Mouse (Mus musculus): ENCODE results near the gene Ubtf. TPM values are rescaled to one million over a fixed set of nuclear protein-coding genes. Genes with fewer than 3 reads are reported as not detected.

Gene Ubtf
- total RNA-seq, 2 experiments from 2014 or later = 35.4 to 42.6 TPM

DNA sequence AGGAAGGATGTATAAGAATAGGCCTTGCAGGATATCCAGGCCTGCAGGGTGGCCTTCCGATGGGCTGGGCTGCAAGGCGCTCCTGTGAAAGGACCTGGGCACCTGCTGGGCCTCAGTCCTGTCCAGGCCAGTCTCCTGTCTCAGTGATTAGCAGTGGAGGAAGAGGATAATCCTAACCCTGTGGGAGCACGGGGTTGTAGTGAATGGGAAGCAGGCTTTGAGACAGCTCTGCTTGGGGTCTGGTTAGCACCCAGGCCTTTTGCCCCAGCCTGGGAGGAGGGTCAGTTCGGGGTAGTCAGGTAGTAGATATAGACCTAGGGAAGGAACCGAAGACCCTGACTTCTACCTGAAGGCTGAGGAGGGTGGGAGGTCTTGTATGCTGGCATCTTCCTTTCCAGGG lies 28.1 kb upstream of the Ubtf start:
- no peak for DNase-seq (ENCODE audit: low spot score)

DNA sequence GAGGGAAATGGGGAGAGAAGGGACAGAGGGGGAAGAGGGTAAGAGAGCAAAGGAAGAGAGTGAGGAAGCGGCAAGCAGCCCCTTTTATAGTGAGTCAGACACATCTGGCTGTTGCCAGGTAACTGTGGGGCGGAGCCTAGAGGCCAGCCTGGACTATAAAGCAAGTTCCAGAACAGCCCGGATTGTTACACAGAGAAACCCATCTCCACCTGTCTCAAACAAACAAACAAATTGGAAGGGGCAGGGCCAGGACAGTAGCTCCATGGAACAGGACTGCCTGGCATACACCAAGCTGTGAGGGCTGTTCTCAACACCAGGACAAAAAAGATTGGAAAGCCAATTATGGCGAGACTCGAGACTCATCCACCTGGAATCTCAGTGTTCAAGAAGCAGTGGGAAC lies 27.4 kb upstream of the Ubtf start:
- DNase-seq (ENCODE audit: low spot score) = no peak

DNA sequence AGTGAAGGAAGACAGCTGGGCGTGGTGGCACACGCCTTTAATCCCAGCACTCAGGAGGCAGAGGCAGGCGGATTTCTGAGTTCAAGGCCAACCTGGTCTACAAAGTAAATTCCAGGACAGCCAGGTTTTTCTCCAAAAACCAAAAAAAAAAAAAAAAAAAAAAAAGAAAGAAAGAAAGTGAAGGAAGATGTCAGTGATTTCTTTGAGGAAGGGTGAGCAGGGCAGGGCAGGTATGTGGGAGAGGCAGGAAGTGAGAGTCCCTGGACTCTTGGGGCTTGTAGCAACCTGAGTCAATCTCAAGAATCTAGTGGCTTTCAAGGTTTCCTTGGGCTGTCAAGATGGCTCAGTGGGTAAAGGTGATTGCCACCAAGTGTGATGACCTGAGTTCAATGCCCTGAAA lies 24.9 kb upstream of the Ubtf start:
- DNase-seq (ENCODE audit: low spot score) = no peak

DNA sequence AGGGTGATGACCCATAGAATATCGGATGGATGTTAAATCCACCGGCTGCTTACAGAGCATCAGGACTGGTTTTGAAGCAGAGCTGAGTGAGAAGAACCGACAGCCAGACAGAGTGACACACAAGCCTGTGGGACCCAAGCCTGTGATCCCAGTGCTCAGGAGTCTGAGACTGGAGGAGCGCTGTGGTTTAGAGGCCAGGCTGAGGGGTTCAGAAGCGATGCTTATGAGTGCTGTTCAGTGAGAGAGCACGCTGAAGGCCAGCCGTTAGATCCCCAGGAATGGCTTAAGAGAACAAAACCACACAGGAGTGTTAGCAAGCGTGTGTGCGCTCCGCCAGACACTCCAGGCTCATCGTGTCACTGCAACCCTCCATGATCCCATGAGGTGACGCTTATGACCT lies 23.2 kb upstream of the Ubtf start:
- DNase-seq (ENCODE audit: low spot score) = no peak

DNA sequence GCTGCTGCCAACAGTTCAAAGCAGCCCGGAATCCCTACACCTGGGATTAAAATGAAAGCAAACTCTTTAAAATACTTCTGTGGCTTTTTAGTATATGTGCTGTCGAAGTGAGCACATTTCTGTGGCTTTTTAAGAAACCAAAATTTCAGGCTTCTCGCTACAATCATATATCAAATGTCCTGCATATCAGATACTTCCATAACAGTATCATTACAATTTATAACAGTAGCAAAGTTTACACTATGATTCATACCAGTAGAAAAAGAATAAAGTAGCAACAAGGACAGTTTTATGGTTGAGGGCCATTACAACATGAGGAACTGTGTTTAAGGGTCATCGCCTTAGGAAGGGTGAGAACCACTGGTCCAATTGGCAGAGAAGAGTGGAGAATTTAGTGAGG lies 21.6 kb upstream of the Ubtf start:
- no peak for DNase-seq (ENCODE audit: low spot score)

DNA sequence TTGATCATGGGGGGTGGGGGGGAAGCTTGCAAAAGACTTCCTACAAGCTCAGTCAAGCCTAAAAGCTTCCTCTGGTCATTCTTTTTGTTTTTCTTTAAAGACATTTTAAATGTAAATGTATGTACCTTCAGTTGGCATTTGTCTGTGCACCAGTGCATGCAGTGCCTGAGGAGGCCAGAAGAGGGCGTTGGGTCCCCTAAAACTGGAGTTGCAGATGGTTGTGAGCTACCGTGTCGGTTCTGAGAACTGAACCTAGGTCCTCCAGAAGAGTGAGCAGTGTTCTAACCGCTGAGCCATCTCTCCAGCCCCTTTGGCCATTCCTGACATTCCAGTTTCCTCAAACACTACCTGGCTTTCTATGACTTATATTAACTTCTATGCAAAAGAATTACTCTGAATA lies 20.1 kb upstream of the Ubtf start:
- DNase-seq (ENCODE audit: low spot score) = no peak

DNA sequence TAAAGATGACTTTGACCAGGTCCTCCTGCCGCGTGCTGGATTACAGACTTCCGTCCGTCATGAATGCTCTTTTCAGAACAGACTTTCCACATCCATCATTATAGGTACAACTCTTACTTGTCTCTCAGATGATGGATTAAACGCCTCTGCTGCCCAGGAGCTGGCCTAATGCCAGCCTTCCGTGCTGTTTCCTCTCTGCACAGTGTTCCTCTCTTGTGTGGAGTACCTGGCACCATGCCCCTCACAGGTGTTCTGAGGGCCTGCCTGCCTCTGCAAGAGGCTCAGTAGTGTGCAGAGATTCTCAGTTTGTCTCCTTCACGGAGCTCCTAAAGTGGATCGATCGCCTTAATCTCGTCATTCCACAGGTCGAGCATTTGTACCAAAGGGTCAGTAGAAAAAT lies 19.7 kb upstream of the Ubtf start:
- no peak for DNase-seq (ENCODE audit: low spot score)

DNA sequence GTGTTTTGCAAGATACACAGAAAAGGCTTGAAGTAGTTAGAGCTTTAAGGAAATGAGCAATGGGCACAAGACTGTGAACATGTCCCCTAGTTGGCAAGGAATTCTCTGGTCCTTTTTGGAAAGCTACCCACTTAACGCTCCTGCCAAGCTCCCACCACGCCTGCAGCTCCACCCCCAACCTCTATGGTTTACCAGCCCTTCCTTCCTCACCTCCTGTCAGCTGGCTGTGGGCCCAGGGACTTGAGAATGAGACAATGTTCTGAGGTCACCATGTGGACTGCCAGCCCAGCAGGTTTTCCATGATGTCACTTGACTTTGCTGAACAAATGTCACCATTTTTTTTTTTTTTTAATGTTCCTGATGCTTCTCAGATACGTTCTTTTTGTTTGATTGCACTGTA lies 19.0 kb upstream of the Ubtf start:
- DNase-seq (ENCODE audit: low spot score) = peak; percentile 56

DNA sequence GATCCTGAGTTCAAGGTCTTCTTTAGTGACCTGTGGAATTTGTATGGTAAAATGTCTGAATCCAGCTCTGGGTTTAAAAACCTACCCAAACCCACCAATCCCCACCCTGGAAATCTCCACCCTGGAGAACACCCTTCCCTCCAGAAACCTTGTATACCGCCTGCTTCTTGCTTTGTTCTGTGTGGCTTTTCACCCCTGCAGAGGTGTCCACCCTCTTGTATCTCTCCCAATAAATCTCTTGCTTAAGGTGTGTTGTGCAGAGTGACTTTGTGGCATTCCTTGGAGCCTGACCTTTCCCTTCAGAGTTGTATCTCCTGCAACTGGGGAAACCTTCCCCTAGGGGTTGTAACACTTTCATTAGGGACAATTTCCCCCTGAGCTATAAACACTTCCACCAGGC lies 18.4 kb upstream of the Ubtf start:
- DNase-seq (ENCODE audit: low spot score) = no peak

DNA sequence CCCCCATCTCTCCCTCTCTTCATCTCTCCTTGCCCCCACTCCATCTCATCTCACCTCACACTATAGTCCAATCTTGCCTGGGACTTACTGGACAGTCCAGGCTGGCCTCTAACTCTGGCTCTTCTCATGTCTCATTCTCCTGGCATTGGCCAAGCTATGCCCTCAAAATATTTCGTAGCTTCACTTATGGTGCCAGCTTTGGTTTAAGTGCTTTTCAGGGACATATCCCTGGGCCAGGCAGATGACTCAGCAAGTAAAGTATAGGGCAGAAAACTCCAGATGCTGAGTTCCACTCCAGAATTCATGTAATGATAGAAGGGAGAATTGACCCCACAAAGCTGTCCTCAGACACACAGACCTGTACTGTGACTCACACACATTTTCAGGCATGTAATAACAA lies 16.6 kb upstream of the Ubtf start:
- DNase-seq (ENCODE audit: low spot score) = peak; percentile 24

DNA sequence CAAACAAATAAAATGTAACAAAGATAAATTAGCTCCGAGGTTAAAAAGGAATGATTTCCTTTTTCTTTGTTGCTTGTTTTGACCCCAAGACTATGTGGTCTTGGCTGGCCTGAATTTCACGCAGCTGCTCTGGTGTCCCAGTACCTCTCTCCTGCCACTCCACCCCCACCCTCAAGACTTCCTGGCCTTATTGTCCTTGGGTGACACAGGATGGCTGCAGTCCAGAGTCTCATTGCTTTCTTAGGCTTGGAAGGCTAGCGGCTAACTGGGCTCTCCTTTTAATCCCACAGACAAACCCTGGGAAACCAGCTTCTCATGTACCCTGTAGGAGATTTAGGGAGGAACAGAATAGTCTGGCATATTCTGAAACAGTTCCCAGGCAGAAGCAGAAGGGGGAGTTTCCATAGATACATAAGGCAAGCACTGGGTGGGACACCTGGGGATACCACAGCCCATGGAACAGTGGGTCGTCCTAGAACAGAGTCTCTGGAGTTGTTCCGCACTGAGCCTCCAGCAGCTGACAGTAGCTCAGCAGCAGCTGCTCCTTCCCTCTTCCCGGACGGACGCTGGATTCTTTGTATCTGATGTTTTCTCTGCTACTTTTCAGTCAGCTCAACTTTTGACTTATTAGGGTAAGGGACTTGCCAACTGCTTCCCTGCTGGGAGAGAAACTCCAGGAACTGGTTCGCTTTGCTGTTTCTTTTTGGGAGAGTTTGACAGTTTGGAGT lies 15.6 kb upstream of the Ubtf start:
- DNase-seq (ENCODE audit: low spot score) = peak; percentile 46

DNA sequence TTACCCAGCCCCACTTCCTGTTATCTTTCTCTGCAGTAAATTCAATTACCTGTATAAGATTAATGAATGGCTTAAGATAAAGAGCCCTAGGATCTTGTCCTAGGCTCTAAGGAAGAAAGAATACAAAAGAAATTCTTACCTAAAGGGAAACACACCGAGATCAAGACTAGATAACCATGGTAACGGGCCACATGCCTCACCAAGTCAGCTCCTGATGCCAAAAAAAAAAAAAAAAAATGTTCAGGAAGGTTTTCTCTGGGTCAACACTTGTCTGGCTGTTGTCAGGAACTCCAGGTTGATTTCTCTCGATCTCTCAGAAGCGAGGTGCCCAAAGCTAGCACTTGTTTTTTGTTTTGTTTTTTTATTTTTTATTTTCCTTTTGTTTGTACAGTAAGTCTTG lies 14.5 kb upstream of the Ubtf start:
- no peak for DNase-seq (ENCODE audit: low spot score)

DNA sequence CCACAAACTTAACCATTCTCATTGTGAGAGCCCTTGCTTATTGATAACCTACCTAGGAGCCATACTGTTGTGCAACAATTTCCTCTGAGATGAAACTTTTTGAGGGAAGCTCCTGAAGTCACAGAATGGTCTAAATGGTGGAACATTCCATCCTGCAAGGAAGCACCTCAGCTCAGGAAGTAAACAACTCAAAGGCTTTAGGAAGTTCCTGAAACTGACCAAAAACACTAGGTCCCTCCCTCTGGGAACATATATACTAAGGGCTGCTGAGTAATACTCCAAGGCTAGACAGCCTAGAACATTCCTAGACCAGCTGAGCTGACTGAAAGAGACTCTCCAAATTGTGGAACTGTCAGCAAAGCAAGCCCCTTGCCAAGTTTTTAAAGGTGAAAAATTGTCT lies 13.5 kb upstream of the Ubtf start:
- no peak for DNase-seq (ENCODE audit: low spot score)

DNA sequence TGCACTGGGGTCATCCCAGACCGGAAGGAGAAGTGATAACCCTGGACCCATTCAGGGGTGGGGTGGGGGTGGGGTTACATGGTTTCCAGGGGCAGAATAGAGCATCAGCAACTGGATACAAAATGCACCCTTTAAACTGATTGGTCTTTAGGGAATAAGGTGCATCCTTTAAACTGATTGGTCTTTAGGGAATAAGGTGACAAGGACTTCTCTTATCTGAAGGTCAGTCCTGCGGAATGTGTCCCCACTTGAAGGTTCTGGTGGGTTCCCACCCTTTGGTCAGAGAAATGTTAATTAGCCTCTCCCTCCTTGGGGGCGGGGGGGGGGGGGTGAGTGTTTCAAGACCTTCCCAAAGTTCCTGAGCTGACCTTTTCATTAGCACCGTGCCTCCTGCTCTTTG lies 12.3 kb upstream of the Ubtf start:
- DNase-seq (ENCODE audit: low spot score) = no peak

DNA sequence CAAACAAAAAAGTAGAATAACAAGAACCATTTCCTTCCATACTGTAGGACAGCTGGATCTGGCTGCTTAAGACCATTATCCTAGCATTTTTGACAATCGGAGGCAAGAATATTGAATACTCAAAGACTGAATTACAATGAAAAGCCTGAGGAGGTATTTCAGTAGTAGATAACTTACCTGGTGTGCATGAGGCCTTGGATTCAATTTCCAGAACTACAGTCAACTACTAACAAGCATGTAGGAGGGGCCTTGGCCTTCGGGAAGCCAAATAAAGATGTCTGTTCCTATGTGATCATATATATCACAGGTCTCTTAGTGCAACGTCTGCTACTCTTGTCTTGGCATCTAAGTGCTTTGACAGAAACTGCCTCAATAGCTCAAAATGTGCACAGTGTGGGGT lies 10.5 kb upstream of the Ubtf start:
- DNase-seq (ENCODE audit: low spot score) = no peak

DNA sequence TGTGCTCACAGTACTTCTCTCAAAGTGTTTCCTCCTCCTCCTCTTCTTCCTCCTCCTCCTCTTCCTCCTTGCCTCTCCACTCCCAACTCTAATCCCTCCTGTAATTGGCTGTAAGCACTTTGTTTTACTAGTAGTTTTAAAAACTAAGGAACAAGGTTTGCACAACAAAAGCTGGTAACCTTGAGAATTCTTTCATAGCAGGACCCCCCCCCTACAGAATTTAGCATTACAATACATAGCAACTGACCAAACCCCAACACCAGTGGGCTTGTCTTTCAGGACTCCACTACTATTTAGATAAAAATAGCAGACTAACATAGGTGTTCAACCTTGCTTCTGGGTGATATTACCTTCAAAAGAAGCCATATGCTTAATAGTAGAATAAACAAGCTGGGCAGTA lies 10.0 kb upstream of the Ubtf start:
- DNase-seq (ENCODE audit: low spot score) = no peak

DNA sequence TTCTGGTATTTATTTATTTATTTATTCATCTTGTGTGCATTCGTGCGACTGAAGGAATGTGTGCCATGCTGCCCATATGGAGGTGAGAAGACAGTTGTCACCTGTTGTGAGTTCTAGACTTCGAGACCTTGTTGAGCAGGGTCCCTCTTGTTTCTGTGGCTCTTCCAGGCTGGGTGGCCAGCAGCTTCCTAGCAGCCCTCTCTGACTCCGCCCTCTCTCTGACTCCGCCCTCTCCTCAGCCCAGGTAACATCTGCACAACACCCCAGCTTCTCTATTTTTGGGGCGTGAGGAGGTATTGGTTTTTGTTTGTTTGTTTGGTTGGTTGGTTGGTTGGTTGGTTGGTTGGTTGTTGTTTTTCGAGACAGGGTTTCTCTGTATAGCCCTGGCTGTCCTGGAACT lies 8.3 kb upstream of the Ubtf start:
- DNase-seq (ENCODE audit: low spot score) = no peak

DNA sequence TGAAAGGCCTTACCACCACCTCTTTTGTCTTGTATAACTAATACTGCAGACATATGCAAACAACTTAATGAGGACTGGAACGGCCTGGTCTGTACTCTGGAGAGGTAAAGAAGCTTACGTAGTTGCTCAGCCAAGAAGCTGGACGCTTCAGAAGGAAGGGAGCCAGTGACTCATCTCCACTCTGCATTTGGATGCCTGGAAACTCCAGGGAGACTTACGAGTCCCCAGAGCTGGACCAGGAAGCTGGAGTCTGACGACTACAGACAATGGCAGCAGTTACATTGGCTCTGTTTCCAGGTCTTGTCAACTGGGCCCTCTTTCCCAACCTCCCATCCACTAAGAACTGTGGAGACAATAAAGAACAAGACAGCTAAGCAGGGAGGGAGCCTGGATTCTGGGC lies 7.7 kb upstream of the Ubtf start:
- DNase-seq (ENCODE audit: low spot score) = peak; percentile 36

DNA sequence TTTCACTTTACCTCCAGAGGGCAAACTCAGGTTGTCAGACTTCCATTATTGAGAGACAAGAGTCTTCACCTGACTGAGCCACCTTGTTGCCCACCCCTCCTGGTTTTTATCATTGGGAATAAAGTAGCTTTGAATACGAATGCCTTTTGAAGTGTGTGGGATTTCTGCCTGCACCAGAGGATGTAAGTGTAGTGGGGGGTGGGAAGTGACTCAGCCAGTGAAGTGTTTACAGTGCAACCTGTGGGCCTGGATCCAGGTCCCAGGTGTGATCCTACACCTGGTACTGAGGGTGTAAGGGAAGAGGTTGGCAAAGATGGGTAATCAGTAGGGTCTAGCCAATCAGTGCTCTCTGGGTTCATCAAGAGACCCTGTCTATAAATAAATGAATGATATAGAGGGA lies 4.0 kb upstream of the Ubtf start:
- DNase-seq (ENCODE audit: low spot score) = no peak

DNA sequence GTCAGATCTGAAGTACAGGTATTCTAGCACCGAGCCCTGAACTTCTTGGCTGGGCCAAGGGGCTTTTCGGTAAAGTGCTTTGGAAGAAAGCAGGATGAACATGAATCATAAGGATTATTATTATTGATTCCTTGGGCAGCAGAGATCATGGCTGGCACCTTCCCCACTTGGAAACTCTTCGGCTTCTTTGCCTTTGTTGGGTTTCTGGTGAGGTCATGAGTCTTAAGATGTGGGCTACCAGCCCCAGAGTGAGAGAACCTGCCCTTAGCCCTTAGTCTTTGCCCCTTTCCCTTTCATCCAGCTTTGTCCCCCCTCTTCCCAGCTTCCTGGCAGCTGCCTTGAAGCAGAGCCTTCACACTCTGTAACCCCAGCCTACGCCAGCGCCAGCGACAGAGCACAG lies 2.4 kb upstream of the Ubtf start:
- no peak for DNase-seq (ENCODE audit: low spot score)

DNA sequence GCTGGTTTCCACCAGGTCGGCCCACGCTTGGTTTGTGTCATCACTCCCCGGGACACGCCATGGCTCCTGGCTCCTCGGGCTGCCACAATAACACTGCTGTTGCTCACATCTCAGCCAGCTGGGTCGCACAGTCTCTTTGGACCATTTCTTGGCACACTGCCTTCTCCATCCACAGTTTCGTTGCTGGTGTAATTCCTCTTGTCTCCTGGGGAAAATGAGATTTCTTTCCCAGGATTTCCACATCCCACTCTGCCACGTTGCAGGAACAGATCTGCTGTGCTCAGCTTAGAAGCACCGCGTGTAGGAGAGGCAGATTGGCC lies 1.1 kb upstream of the Ubtf start:
- peak; percentile 87 for DNase-seq (ENCODE audit: low spot score)

DNA sequence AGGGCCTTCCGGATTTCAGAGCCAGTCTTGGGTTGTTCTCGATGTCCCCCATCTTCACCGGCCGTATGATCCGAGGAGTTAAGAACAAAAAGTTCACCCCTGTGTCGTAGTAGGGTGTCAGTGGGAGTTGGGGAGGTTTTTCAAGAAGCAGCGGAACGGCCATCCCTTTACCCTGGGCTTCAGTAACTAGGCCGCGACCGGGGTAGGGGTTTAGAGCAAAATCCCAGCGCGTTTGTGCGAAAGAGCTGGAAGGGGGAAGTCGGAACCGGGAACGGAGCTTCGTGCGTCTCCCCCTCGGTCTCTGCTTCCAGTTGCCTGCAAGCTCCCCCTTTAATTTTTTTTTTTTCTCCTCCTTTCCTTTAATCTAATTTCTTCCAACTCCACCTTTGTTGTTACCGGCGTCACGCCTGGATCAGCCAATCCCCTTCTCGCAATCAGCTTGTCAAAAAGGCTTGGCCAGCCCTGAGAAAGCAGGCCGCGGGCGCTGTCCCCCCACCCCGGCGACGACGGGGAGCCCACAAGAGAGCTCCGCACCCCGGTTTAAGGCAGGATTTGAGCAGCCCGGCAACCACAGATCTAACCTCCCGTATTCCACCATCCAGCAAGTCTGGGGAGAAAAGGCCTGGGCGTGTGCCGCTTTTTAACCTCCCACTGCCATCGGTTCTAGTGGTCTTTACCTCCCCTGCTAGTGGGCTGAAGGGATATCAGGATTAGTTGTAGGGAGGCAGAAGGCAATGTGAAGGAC lies 571 bp upstream of the Ubtf start:
- peak; percentile 89 for DNase-seq (ENCODE audit: low spot score)

DNA sequence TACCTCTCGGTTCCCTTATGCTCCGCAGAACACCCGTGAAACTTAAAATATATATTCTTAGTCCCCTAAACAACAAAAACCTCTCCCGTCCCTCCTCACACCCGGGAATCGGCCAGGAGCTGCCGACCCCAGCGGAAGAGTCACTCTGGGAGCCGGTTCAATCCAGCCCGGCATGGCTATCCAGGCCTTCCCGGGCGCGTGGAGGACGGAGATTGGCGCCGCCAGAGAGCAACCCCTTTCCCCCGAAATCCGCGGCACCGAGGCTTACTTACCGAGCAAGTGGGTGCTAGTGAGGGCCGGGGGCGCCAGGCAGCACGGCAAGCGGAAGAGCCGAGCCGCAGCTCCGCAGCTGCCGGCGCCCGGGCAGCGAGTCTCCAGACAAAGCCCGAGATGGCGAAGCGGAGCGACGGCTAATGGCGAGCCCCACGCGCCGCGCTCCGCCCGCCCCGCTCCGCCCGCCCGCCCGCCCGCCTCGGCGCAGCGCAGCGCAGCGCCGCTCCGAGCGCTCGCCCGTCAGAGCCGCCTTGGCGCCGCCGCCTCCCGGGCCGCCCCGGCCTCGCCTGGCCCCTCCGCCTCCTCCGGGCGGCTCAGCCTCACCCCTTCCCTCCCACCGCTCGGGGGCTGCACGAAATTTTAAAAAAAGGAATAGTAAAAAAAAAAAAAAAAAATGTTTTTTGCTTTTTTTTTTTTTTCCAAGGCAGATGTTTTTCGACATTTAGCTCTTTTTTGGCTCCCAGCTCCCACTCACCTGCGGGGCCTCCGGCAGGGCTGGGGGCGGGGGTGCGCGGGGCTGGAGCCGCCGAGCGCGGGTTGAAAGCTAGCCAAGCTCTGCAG lies 749 bp downstream of the Ubtf start:
- DNase-seq (ENCODE audit: low spot score) = peak; percentile 52

Measured in gastrocnemius, adult 18-20 months (tissue).